Mouse (Mus musculus): Measurements from ENCODE around the gene Opcml. TPM values are rescaled to one million over a fixed set of nuclear protein-coding genes. Genes with fewer than 3 reads are reported as not detected.

Gene Opcml
- polyA plus RNA-seq, 1 experiment from 2014 or later = 88.6 TPM

DNA sequence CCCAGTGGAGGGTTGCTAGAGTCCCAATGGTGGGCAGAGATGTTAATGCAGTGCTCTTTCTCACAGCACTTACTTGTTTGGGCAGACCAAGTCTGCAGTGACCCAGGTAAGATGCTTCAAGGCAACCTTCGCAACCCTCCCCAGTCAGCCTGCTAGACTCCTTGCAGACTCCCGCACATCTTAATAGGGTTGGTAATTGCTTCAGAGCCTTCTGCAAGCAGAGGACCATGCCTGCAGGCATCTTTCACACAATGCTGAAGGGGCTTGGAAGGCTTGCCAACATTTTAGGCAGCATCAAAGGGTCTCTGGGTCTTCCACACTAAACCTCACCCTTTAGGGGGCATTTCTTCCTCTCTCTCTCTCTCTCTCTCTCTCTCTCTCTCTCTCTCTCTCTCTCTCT lies 1.7 kb downstream of the Opcml start:
- H3K27me3 ChIP-seq (replicated peaks; ENCODE audit: control insufficient read depth, insufficient read depth, low read length) = 0 out of 2 replicates have a peak, but pooled peaks cover 4% of the 10 kb centered on the region
- no peak for ATAC-seq
- 28% methylated on average over 2 of the region's 2 CpGs for WGBS
- H3K4me3 ChIP-seq (replicated peaks; ENCODE audit: low read length) = peak overlapping the region; percentile 61
- peak overlapping the region; percentile 67 for H3K4me2 ChIP-seq (ENCODE audit: low read length)
- H3K9ac ChIP-seq (replicated peaks; ENCODE audit: low read depth, low read length) = peak overlapping the region; percentile 24; the same call in 1 of the 2 replicates
- H3K4me1 ChIP-seq (replicated peaks; ENCODE audit: control insufficient read depth, insufficient read depth, low read length) = peaks cover 5% of the 10 kb centered on the region; the same call in 1 of the 2 replicates
- H3K27ac ChIP-seq (ENCODE audit: low read length) = peak overlapping the region; percentile 24; the same call in 1 of the 2 replicates
- H3K36me3 ChIP-seq (ENCODE audit: control insufficient read depth, insufficient read depth) = no peaks in the 10 kb centered on the region
- no peaks in the 10 kb centered on the region for H3K9me3 ChIP-seq (ENCODE audit: control insufficient read depth, low read length)

GRCm38 (mm10) chr9:27792994-27793393 lies 2.4 kb downstream of the Opcml start:
- Histone ChIP-seq H3K4me3 (replicated peaks; ENCODE audit: low read length) (0 out of 2 replicates have a peak overlapping the region, but pooled peaks have one; percentile 8), H3K27ac (ENCODE audit: low read length) (no peak overlapping the region), H3K9ac (replicated peaks; ENCODE audit: low read depth, low read length) (no peak overlapping the region), H3K4me2 (ENCODE audit: low read length) (peak overlapping the region; percentile 35), H3K36me3 (ENCODE audit: control insufficient read depth, insufficient read depth) (no peaks in the 10 kb centered on the region), H3K4me1 (replicated peaks; ENCODE audit: control insufficient read depth, insufficient read depth, low read length) (peaks cover 5% of the 10 kb centered on the region; the same call in 1 of the 2 replicates), H3K27me3 (replicated peaks; ENCODE audit: control insufficient read depth, insufficient read depth, low read length) (0 out of 2 replicates have a peak, but pooled peaks cover 4% of the 10 kb centered on the region), H3K9me3 (ENCODE audit: control insufficient read depth, low read length) (no peaks in the 10 kb centered on the region)
- WGBS = 77% methylated on average over 3 of the region's 3 CpGs
- ATAC-seq = no peak

DNA sequence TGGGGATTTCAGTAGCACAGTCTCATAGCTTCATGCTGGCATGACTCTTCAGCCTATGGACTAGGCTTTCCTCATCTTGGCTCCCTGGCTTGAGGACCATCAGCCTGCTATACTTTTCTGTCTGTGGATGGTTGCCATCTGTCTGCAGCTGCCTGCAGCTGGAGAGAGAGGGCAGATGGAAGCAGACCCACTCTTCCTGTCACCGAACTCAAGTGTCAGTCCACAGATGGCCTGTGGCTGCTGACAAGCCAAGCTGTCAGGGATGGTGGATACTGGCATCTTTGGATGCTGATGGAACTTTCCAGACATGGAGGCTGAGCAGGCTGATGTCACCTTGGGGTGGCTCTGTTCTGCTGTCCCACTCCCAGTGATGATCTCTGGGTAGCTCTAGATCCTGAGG lies 6.0 kb downstream of the Opcml start:
- Histone ChIP-seq H3K9ac (replicated peaks; ENCODE audit: low read depth, low read length) (no peak overlapping the region), H3K9me3 (ENCODE audit: control insufficient read depth, low read length) (no peaks in the 10 kb centered on the region), H3K36me3 (ENCODE audit: control insufficient read depth, insufficient read depth) (no peaks in the 10 kb centered on the region), H3K4me3 (replicated peaks; ENCODE audit: low read length) (no peak overlapping the region), H3K4me1 (replicated peaks; ENCODE audit: control insufficient read depth, insufficient read depth, low read length) (no peaks in the 10 kb centered on the region; the same call in 1 of the 2 replicates), H3K27me3 (replicated peaks; ENCODE audit: control insufficient read depth, insufficient read depth, low read length) (0 out of 2 replicates have a peak, but pooled peaks cover 4% of the 10 kb centered on the region), H3K4me2 (ENCODE audit: low read length) (no peak overlapping the region), H3K27ac (ENCODE audit: low read length) (no peak overlapping the region)
- ATAC-seq = no peak
- 76% methylated on average over 1 of the region's 1 CpGs for WGBS

- WGBS = 86% methylated on average over 2 of the region's 2 CpGs
- no peak overlapping the region for H3K4me3 ChIP-seq (replicated peaks; ENCODE audit: low read length)
- no peak for ATAC-seq
Observed at GRCm38 (mm10) chr9:27800992-27801391, 10.4 kb downstream of the Opcml start.

DNA sequence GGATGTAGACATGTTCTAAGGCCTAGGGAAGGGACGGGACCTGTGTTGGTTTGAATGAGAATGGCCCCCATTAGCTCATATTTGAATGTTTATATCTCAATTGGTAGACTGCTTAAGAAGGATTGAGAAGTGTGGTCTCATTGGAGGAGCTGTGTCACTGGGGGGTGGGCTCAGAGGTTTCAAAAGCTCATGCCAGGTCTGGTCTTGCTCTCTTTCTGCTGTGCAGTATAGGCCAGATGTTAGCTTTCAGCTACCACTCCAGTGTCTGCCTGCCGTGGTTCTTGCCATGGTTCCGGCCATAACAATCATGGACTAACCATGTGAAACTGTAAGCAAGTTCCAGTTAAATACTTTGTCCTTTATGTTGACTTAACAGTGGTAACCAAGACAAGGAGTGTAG lies 11.2 kb downstream of the Opcml start:
- no peaks in the 10 kb centered on the region for H3K9me3 ChIP-seq (ENCODE audit: control insufficient read depth, low read length)
- no peaks in the 10 kb centered on the region for H3K27me3 ChIP-seq (replicated peaks; ENCODE audit: control insufficient read depth, insufficient read depth, low read length)
- WGBS = 91% methylated on average over 3 of the region's 3 CpGs
- no peak overlapping the region for H3K9ac ChIP-seq (replicated peaks; ENCODE audit: low read depth, low read length)
- no peaks in the 10 kb centered on the region for H3K4me1 ChIP-seq (replicated peaks; ENCODE audit: control insufficient read depth, insufficient read depth, low read length)
- H3K27ac ChIP-seq (ENCODE audit: low read length) = no peak overlapping the region
- H3K4me2 ChIP-seq (ENCODE audit: low read length) = no peak overlapping the region
- H3K4me3 ChIP-seq (replicated peaks; ENCODE audit: low read length) = no peak overlapping the region
- no peak for ATAC-seq
- H3K36me3 ChIP-seq (ENCODE audit: control insufficient read depth, insufficient read depth) = no peaks in the 10 kb centered on the region

More at GRCm38 (mm10) chr9:27800992-27801391, 10.4 kb downstream of the Opcml start:
- no peaks in the 10 kb centered on the region for H3K4me1 ChIP-seq (replicated peaks; ENCODE audit: control insufficient read depth, insufficient read depth, low read length)
- H3K36me3 ChIP-seq (ENCODE audit: control insufficient read depth, insufficient read depth) = no peaks in the 10 kb centered on the region
- no peaks in the 10 kb centered on the region for H3K9me3 ChIP-seq (ENCODE audit: control insufficient read depth, low read length)
- H3K4me2 ChIP-seq (ENCODE audit: low read length) = no peak overlapping the region
- H3K27me3 ChIP-seq (replicated peaks; ENCODE audit: control insufficient read depth, insufficient read depth, low read length) = no peaks in the 10 kb centered on the region
- no peak overlapping the region for H3K9ac ChIP-seq (replicated peaks; ENCODE audit: low read depth, low read length)
- no peak overlapping the region for H3K27ac ChIP-seq (ENCODE audit: low read length)

DNA sequence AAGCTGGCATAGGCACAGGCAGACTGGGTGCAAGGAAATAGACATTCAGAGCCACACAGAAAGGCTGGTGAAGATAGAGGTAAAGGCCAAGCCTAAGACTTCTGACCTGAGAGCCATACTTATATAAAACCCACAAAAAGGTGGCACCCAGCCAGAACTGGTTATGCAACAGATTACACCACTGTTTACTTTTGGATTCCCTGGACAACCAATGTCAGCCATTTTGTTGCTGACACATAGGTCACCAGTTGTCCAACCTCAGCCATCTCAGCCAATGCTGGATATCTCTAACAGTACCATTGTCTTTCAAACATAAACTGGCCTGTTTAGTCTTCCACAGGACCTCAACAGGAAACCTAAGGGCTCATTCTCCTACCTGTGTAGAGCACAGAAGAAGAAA lies 11.8 kb downstream of the Opcml start:
- no peak for ATAC-seq
- Histone ChIP-seq H3K9ac (replicated peaks; ENCODE audit: low read depth, low read length) (no peak overlapping the region), H3K9me3 (ENCODE audit: control insufficient read depth, low read length) (no peaks in the 10 kb centered on the region), H3K27ac (ENCODE audit: low read length) (no peak overlapping the region), H3K4me3 (replicated peaks; ENCODE audit: low read length) (no peak overlapping the region), H3K4me1 (replicated peaks; ENCODE audit: control insufficient read depth, insufficient read depth, low read length) (no peaks in the 10 kb centered on the region), H3K4me2 (ENCODE audit: low read length) (no peak overlapping the region), H3K36me3 (ENCODE audit: control insufficient read depth, insufficient read depth) (no peaks in the 10 kb centered on the region), H3K27me3 (replicated peaks; ENCODE audit: control insufficient read depth, insufficient read depth, low read length) (no peaks in the 10 kb centered on the region)

DNA sequence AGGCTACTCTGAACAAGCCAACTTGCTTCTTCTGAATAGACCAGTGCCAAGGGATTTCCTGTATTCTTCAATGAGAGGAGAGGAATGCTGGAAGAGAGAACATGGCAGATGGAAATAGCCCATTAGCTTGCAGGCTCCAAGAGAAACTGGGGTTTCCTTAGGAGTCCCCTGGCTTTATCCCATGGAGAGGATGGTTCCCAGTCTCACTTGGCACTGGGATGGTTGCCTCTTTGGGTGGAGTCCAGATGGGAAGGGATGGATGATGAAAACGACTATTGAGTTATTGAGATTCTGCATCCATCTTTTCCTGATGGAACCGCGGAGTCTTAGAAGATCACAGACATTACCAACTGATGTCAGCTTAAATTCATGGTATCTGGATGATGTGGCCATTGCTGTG lies 13.9 kb downstream of the Opcml start:
- H3K27ac ChIP-seq (ENCODE audit: low read length) = no peak overlapping the region
- no peaks in the 10 kb centered on the region for H3K36me3 ChIP-seq (ENCODE audit: control insufficient read depth, insufficient read depth)
- H3K9ac ChIP-seq (replicated peaks; ENCODE audit: low read depth, low read length) = no peak overlapping the region
- no peaks in the 10 kb centered on the region for H3K27me3 ChIP-seq (replicated peaks; ENCODE audit: control insufficient read depth, insufficient read depth, low read length)
- H3K9me3 ChIP-seq (ENCODE audit: control insufficient read depth, low read length) = no peaks in the 10 kb centered on the region
- ATAC-seq = peak; percentile 40; the same call in 1 of the 2 replicates
- H3K4me1 ChIP-seq (replicated peaks; ENCODE audit: control insufficient read depth, insufficient read depth, low read length) = no peaks in the 10 kb centered on the region
- WGBS = 78% methylated on average over 3 of the region's 3 CpGs
- no peak overlapping the region for H3K4me3 ChIP-seq (replicated peaks; ENCODE audit: low read length)
- no peak overlapping the region for H3K4me2 ChIP-seq (ENCODE audit: low read length)

- 83% methylated on average over 8 of the region's 8 CpGs for WGBS
- H3K4me3 ChIP-seq (replicated peaks; ENCODE audit: low read length) = no peak overlapping the region
- no peaks in the 10 kb centered on the region for H3K9me3 ChIP-seq (ENCODE audit: control insufficient read depth, low read length)
- H3K4me1 ChIP-seq (replicated peaks; ENCODE audit: control insufficient read depth, insufficient read depth, low read length) = no peaks in the 10 kb centered on the region
- no peaks in the 10 kb centered on the region for H3K36me3 ChIP-seq (ENCODE audit: control insufficient read depth, insufficient read depth)
- H3K27ac ChIP-seq (ENCODE audit: low read length) = no peak overlapping the region
- H3K4me2 ChIP-seq (ENCODE audit: low read length) = no peak overlapping the region
- H3K27me3 ChIP-seq (replicated peaks; ENCODE audit: control insufficient read depth, insufficient read depth, low read length) = no peaks in the 10 kb centered on the region
- H3K9ac ChIP-seq (replicated peaks; ENCODE audit: low read depth, low read length) = no peak overlapping the region
- no peak for ATAC-seq
Observed at GRCm38 (mm10) chr9:27809741-27810140, 19.2 kb downstream of the Opcml start.

GRCm38 (mm10) chr9:27813207-27813790 lies 22.7 kb downstream of the Opcml start:
- WGBS = 50% methylated on average over 3 of the region's 3 CpGs
- H3K4me2 ChIP-seq (ENCODE audit: low read length) = no peak overlapping the region
- no peaks in the 10 kb centered on the region for H3K27me3 ChIP-seq (replicated peaks; ENCODE audit: control insufficient read depth, insufficient read depth, low read length)
- no peak overlapping the region for H3K4me3 ChIP-seq (replicated peaks; ENCODE audit: low read length)
- H3K9ac ChIP-seq (replicated peaks; ENCODE audit: low read depth, low read length) = no peak overlapping the region
- no peak for ATAC-seq
- H3K36me3 ChIP-seq (ENCODE audit: control insufficient read depth, insufficient read depth) = no peaks in the 10 kb centered on the region
- no peak overlapping the region for H3K27ac ChIP-seq (ENCODE audit: low read length)
- no peaks in the 10 kb centered on the region for H3K4me1 ChIP-seq (replicated peaks; ENCODE audit: control insufficient read depth, insufficient read depth, low read length)
- H3K9me3 ChIP-seq (ENCODE audit: control insufficient read depth, low read length) = no peaks in the 10 kb centered on the region

DNA sequence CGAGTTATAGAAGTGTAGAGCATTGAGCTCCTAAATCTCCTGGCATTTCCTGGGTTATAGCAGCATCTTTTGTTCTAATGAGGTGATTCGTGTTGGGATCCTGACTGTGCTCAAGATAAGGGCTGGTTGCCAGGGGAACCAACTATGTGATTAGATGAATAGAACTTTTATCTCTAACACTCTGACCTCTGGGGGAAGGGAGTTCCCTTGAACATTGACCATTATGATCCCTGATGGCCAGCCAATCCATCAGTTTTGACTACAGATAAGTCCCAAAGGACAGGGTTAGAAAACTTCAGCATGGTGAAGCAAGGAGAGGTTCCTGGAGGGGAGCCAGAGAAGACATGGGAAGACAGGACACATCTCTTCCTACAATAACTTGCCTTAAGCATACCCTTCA lies 23.6 kb downstream of the Opcml start:
- H3K4me1 ChIP-seq (replicated peaks; ENCODE audit: control insufficient read depth, insufficient read depth, low read length) = no peaks in the 10 kb centered on the region
- H3K27ac ChIP-seq (ENCODE audit: low read length) = no peak overlapping the region
- no peak overlapping the region for H3K4me3 ChIP-seq (replicated peaks; ENCODE audit: low read length)
- H3K4me2 ChIP-seq (ENCODE audit: low read length) = no peak overlapping the region
- no peaks in the 10 kb centered on the region for H3K9me3 ChIP-seq (ENCODE audit: control insufficient read depth, low read length)
- no peak for ATAC-seq
- 19% methylated on average over 2 of the region's 2 CpGs for WGBS
- H3K36me3 ChIP-seq (ENCODE audit: control insufficient read depth, insufficient read depth) = no peaks in the 10 kb centered on the region
- H3K9ac ChIP-seq (replicated peaks; ENCODE audit: low read depth, low read length) = no peak overlapping the region
- no peaks in the 10 kb centered on the region for H3K27me3 ChIP-seq (replicated peaks; ENCODE audit: control insufficient read depth, insufficient read depth, low read length)
